Mouse (Mus musculus) adrenal gland, postnatal 4 days (tissue): Measurements from ENCODE around the gene Paqr8. TPM values are rescaled to one million over a fixed set of nuclear protein-coding genes. Genes with fewer than 3 reads are reported as not detected.

Source experiments
- DNase-seq, 2 experiments: peaks; one replicate each; pipeline ENCODE4 v3.0.0; 2021 to 2022; ENCODE audit warnings: low spot score in 2 of 2, mixed read lengths in 2 of 2
- total RNA-seq, 2 experiments: library from RNA; stranded (reverse); gene quantifications; 2 replicates each; pipeline ENCODE4 v1.2.3; 2021

Gene Paqr8
- total RNA-seq, 2 experiments from 2014 or later: 40.5 to 44.6 TPM

GRCm38 (mm10) chr1:20954876-20955275, 64.5 kb downstream of the Paqr8 start:
- no peak for DNase-seq

DNA sequence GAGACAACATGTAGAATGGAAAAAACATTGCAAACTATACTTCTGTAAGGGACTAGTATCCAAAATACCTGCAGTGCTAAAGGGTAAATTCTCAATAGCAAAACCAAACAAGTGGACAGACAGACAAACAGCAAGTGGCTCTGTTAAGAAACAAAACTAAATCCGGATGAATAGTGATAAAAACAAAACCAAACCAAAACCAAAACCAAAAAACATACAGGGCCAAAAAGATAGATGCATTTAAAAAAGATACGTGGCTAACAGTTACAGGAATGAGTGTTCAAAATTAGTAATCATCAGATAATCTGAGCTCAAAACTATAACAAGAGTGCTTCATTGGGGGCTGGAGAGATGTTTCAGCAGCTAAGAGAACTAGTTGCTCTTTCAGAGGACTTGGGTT, 79.2 kb downstream of the Paqr8 start:
- DNase-seq: no peak

- DNase-seq: no peak
Measured at GRCm38 (mm10) chr1:20973389-20973788, 83.0 kb downstream of the Paqr8 start.

- DNase-seq: no peak
Measured at GRCm38 (mm10) chr1:20974341-20975135, 84.1 kb downstream of the Paqr8 start.

DNA sequence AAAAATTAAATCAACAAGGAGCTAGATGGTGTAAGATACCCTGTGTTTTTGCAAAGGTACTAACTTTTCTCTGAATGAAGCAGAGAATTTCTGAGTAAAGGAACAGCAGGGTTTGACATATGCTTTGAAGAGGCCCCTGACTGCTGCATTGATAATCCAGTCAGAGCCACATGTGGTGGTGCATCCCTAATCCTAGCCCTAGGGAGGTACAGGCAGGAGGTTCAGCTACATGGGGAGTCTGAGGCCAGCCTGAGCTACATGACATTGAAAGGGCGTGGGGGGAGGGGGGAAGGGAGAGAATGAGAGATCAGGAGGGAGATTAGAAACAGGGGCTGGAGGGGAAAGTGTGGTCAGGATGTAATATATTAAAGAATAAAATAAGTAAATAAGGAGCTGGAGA, 90.1 kb downstream of the Paqr8 start:
- no peak for DNase-seq

DNA sequence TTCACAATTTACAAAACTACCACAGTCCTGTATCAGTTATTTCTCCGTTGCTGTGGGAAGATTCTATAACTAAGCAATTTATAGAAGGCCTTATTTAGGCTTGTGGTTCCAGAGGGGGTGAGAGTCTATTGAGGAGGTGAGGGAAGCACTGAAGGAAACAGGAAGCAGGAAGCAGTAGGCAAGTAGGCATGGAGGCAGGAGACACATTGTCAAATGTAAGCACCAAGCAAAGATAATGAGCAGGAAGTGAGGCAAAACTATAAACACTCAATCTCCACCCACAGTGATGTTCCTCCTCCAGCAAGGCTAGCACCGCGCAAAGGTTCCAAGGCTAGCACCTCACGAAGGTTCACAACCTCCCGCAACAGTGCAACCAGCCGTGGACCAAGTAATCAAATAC, 91.4 kb downstream of the Paqr8 start:
- DNase-seq: no peak

DNA sequence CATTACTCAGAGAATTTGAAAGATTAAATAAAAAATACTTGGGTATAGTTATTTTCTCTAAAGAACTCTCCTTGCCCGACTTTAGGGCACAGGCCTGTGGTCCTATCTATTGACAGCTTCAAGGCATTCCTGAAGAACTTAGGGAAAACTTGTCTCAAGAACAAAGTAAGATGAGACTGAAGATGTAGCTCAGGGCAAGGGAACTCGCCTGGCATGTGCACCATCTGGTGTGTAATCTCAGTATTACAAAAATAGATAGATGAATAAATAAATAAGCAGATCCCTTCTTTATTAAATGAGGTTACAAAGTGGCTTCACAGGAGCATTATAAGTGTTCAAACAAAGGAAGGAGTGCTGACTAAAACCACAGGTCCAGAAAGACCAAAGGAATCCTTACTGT, 93.7 kb downstream of the Paqr8 start:
- no peak for DNase-seq

DNA sequence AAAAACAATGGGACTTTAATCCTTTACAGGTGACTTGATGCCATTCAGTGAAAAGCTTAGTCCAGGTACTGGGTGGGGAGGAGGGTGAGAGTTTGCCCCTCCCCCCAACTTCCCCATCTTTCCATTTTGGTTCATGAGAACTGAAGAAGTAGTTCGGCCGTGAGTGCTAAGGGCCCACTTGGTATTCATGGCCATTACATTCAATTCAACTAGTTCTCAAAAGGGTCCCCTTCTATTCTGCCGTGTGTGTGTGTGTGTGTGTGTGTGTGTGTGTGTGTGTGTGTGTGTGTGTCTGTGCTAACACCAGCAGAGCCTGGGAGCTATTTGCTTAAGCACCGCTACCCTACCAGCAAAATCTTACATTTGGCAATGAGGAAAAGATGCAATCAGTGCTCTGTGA, 94.2 kb downstream of the Paqr8 start:
- DNase-seq: no peak

DNA sequence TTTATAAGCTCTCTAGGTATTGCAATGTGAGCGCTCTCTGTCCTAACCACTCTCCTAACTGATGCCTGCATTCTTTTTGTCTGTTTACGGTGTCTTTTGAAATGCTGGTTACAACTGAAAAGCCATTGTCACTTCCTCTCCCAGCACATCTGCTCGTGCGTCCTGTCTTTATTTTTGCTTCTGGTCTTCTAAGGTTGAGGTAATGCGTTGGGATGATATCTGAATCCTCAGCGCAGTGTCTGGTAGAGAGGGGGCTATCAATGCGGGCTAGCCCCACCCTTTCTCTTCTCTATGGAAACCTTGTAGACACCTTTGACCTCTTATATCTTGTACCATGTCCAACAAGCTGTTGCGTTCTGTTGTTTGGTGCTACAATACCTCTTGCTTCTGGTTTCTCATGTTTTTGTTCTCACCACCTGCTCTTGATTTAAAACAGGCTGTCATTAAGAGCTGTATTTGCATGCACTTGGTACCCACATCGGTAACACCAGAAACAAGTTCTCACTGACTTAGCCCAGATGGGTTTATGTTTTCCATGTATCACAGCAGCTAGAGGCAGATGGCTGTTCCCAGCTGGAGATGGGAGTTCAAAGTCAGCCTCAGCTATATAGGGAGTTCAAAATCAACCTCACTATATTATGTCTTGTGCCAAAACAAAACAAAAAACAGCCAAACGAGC, 96.1 kb downstream of the Paqr8 start:
- DNase-seq: no peak

Other genes with a start within 250 kb of the Paqr8 start
- not detected for gene Il17a, start 159.7 kb upstream of the Paqr8 start, total RNA-seq
- under 1 TPM in 1 of 2 experiments, not detected in 1; 0.68 TPM for gene Il17f, start 100.0 kb upstream of the Paqr8 start, total RNA-seq
- gene Mcm3, start 70.3 kb upstream of the Paqr8 start, total RNA-seq: 10 to 100 TPM; 73.8 to 85.6 TPM
- gene Efhc1, start 61.0 kb downstream of the Paqr8 start, total RNA-seq: 1 to 10 TPM; 3.0 to 3.4 TPM
- 10 to 100 TPM; 12.2 to 14.2 TPM for gene Tram2, start 188.6 kb downstream of the Paqr8 start, total RNA-seq